In the genomic region with DNA sequence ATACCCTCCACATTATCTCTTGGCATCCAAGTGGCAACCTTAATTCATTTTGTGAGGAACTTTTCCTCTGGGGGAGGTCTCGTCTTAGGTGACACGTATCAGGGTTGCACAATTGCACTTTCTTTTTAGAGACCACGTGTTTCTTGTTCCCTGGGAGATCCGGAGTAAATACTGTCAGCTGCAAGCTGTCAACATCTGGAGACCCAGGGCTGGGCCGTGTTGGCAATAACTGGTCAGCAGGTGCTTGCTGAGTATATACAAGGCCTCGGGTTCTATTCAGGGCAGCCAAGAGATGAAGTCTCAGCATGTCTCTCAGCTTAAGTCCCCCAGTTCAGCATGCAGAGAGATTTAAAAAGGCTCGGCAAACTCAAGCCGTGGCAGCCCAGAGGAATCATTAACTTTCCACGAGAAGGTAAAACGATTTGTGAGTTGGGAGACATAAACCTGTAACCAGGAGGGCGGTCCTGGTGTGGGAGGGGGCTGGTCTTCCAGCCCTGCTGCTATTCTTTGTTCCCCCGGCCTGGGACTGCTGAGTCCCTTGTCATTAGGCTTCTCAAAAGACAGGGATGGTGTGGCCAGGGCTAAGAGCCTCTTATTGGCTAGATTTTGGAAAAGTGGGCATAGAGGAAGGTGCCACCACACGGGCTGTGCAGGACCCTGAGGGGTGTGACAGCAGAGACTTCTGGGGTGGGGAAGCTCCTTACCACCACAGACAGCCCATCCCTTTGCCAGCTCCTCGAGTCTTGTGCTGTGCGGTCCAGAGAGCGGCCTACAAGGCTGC, we compare ENCODE assay signal across 10 mouse cellular contexts. TPM values are rescaled to one million over a fixed set of nuclear protein-coding genes. Genes with fewer than 3 reads are reported as not detected.
DNase-seq lines count a peak whose midpoint lies in the region; ATAC-seq and TF ChIP-seq lines count a peak whose summit lies in the region.
"Had no signal": no experiment of that assay in that cellular context is flagged by ENCODE, and none has a peak within 500 bp of the region (broad histone marks: within the 10 kb centered on the region; RNA-seq: fewer than 3 reads in every experiment).

No protein-coding gene starts in this region.

- no peaks in the 10 kb centered on the region for H3K36me3 ChIP-seq in forebrain, postnatal 0 days (ENCODE audit: insufficient read depth)
- H3K36me3 ChIP-seq in forebrain, embryonic 13.5 days (ENCODE audit: poor library complexity, severe bottlenecking) = no peaks in the 10 kb centered on the region
- no peaks in the 10 kb centered on the region for H3K36me3 ChIP-seq in liver, adult 2 months (ENCODE audit: control insufficient read depth, insufficient read depth, low read length)
- no peaks in the 10 kb centered on the region for H3K36me3 ChIP-seq in liver, embryonic 11.5 days (ENCODE audit: control insufficient read depth, insufficient read depth, low read length)
- H3K36me3 ChIP-seq in limb, embryonic 11.5 days (ENCODE audit: control insufficient read depth, insufficient read depth, low read length) = no peaks in the 10 kb centered on the region
- H3K36me3 ChIP-seq in myocyte (ENCODE audit: control insufficient read depth, insufficient read depth) = no peaks in the 10 kb centered on the region
- no peaks in the 10 kb centered on the region for H3K36me3 ChIP-seq in hindbrain, embryonic 11.5 days (ENCODE audit: control insufficient read depth, insufficient read depth, low read length)
- H3K36me3 ChIP-seq: liver, embryonic 13.5 days had no signal

- 48% methylated on average over 16 of the region's 16 CpGs for WGBS in forebrain, postnatal 0 days
- 52% methylated on average over 16 of the region's 16 CpGs for WGBS in forebrain, embryonic 13.5 days
- 44% methylated on average over 16 of the region's 16 CpGs for WGBS in liver, adult 2 months
- 64% methylated on average over 16 of the region's 16 CpGs for WGBS in liver, embryonic 11.5 days
- 53% methylated on average over 16 of the region's 16 CpGs for WGBS in limb, embryonic 11.5 days
- 64% methylated on average over 16 of the region's 16 CpGs for WGBS in hindbrain, embryonic 11.5 days

- H3K4me1 ChIP-seq in forebrain, postnatal 0 days (ENCODE audit: insufficient read depth) = no peaks in the 10 kb centered on the region
- no peaks in the 10 kb centered on the region for H3K4me1 ChIP-seq in forebrain, embryonic 13.5 days
- H3K4me1 ChIP-seq in liver, adult 2 months (ENCODE audit: control insufficient read depth, insufficient read depth, low read length) = peaks cover 2% of the 10 kb centered on the region; the same call in 1 of the 2 replicates
- peaks cover 3% of the 10 kb centered on the region for H3K4me1 ChIP-seq in liver, embryonic 11.5 days (replicated peaks; ENCODE audit: control insufficient read depth, insufficient read depth, low read length)
- H3K4me1 ChIP-seq in limb, embryonic 11.5 days (ENCODE audit: control insufficient read depth, insufficient read depth, low read length) = peaks cover 25% of the 10 kb centered on the region
- H3K4me1 ChIP-seq in hindbrain, embryonic 11.5 days (replicated peaks; ENCODE audit: control insufficient read depth, insufficient read depth, low read length) = no peaks in the 10 kb centered on the region

- H3K27me3 ChIP-seq in forebrain, postnatal 0 days (ENCODE audit: insufficient read depth, low read length) = no peaks in the 10 kb centered on the region
- no peaks in the 10 kb centered on the region for H3K27me3 ChIP-seq in forebrain, embryonic 13.5 days
- H3K27me3 ChIP-seq in liver, adult 2 months (ENCODE audit: control insufficient read depth, insufficient read depth, low read length) = no peaks in the 10 kb centered on the region
- H3K27me3 ChIP-seq in liver, embryonic 11.5 days (replicated peaks; ENCODE audit: control insufficient read depth, insufficient read depth, low read length) = no peaks in the 10 kb centered on the region
- no peaks in the 10 kb centered on the region for H3K27me3 ChIP-seq in limb, embryonic 11.5 days (ENCODE audit: control insufficient read depth, insufficient read depth, low read length)
- no peaks in the 10 kb centered on the region for H3K27me3 ChIP-seq in myocyte (ENCODE audit: control insufficient read depth, insufficient read depth, insufficient read length)
- H3K27me3 ChIP-seq in hindbrain, embryonic 11.5 days (ENCODE audit: control insufficient read depth, insufficient read depth, low read length) = no peaks in the 10 kb centered on the region
- H3K27me3 ChIP-seq: liver, embryonic 13.5 days had no signal

- H3K79me2 ChIP-seq in liver, adult 2 months (ENCODE audit: control insufficient read depth, insufficient read depth, low read length) = no peaks in the 10 kb centered on the region
- no peaks in the 10 kb centered on the region for H3K79me2 ChIP-seq in myocyte (ENCODE audit: control insufficient read depth, insufficient read depth)

- no peak overlapping the region for H3ac ChIP-seq in myocyte (ENCODE audit: control insufficient read depth, insufficient read length)

- peak; percentile 27; the same call in 1 of the 2 replicates for ATAC-seq in forebrain, postnatal 0 days
- ATAC-seq in forebrain, embryonic 13.5 days = no peak
- no peak for ATAC-seq in liver, embryonic 11.5 days (replicated peaks; ENCODE audit: low FRiP score)
- no peak for ATAC-seq in limb, embryonic 11.5 days (ENCODE audit: insufficient number of reproducible peaks, low FRiP score, low TSS enrichment, low read depth)
- no peak for ATAC-seq in hindbrain, embryonic 11.5 days (ENCODE audit: low FRiP score)

- H3K4me3 ChIP-seq in forebrain, postnatal 0 days (ENCODE audit: low read depth, low read length) = no peak overlapping the region
- H3K4me3 ChIP-seq in forebrain, embryonic 13.5 days = no peak overlapping the region
- H3K4me3 ChIP-seq in liver, adult 2 months (ENCODE audit: insufficient read depth, low read depth, low read length) = no peak overlapping the region
- H3K4me3 ChIP-seq in liver, embryonic 11.5 days (ENCODE audit: low read depth, low read length) = no peak overlapping the region
- no peak overlapping the region for H3K4me3 ChIP-seq in limb, embryonic 11.5 days (ENCODE audit: low read depth, low read length)
- no peak overlapping the region for H3K4me3 ChIP-seq in myocyte
- no peak overlapping the region for H3K4me3 ChIP-seq in hindbrain, embryonic 11.5 days (ENCODE audit: low read depth, low read length)
- H3K4me3 ChIP-seq: liver, embryonic 13.5 days had no signal

- H3K27ac ChIP-seq in forebrain, postnatal 0 days (ENCODE audit: low read depth, low read length) = no peak overlapping the region
- no peak overlapping the region for H3K27ac ChIP-seq in forebrain, embryonic 13.5 days
- no peak overlapping the region for H3K27ac ChIP-seq in liver, adult 2 months (replicated peaks; ENCODE audit: insufficient read depth, low read depth, low read length)
- H3K27ac ChIP-seq in liver, embryonic 11.5 days (ENCODE audit: low read depth, low read length) = no peak overlapping the region
- peak overlapping the region; percentile 42; the same call in 1 of the 2 replicates for H3K27ac ChIP-seq in limb, embryonic 11.5 days (replicated peaks; ENCODE audit: low read depth, low read length)
- H3K27ac ChIP-seq in hindbrain, embryonic 11.5 days (ENCODE audit: low read depth, low read length) = no peak overlapping the region

- H3K9ac ChIP-seq in forebrain, postnatal 0 days = no peak overlapping the region
- no peak overlapping the region; the same call in 1 of the 2 replicates for H3K9ac ChIP-seq in forebrain, embryonic 13.5 days
- no peak overlapping the region for H3K9ac ChIP-seq in liver, adult 2 months (ENCODE audit: low read depth, low read length)
- no peak overlapping the region for H3K9ac ChIP-seq in liver, embryonic 11.5 days (ENCODE audit: low read depth, low read length)
- 0 out of 2 replicates have a peak overlapping the region, but pooled peaks have one; percentile 7 for H3K9ac ChIP-seq in limb, embryonic 11.5 days (ENCODE audit: low read length)
- no peak overlapping the region for H3K9ac ChIP-seq in hindbrain, embryonic 11.5 days (ENCODE audit: low read depth, low read length)
- H3K9ac ChIP-seq: liver, embryonic 13.5 days had no signal

- H3K9me3 ChIP-seq in forebrain, postnatal 0 days (ENCODE audit: low read length) = no peaks in the 10 kb centered on the region
- H3K9me3 ChIP-seq in forebrain, embryonic 13.5 days (replicated peaks) = no peaks in the 10 kb centered on the region
- no peaks in the 10 kb centered on the region for H3K9me3 ChIP-seq in liver, embryonic 11.5 days (ENCODE audit: control insufficient read depth, low read length)
- H3K9me3 ChIP-seq in limb, embryonic 11.5 days (ENCODE audit: control insufficient read depth, low read length) = no peaks in the 10 kb centered on the region
- no peaks in the 10 kb centered on the region for H3K9me3 ChIP-seq in hindbrain, embryonic 11.5 days (ENCODE audit: control insufficient read depth, low read length)
- H3K9me3 ChIP-seq: liver, embryonic 13.5 days had no signal

- TF ChIP-seq POLR2A in liver, adult 2 months (IDR thresholded peaks at IDR 0.05; ENCODE audit: extremely low read depth, insufficient read depth, low read length) = no peak
- TF ChIP-seq POLR2A in myocyte (IDR thresholded peaks at IDR 0.05; ENCODE audit: insufficient read length, low read depth) = no peak

- TF ChIP-seq CTCF in forebrain, postnatal 0 days (IDR thresholded peaks at IDR 0.05; ENCODE audit: low read depth) = no peak
- no peak for TF ChIP-seq CTCF in liver, adult 2 months (IDR thresholded peaks at IDR 0.05; ENCODE audit: low read depth, low read length)

- DNase-seq in forebrain, postnatal 0 days = peak; percentile 4
- peak; percentile 17 for DNase-seq in liver, adult 2 months (ENCODE audit: extremely low read depth, low read depth, low spot score)
- DNase-seq in liver, embryonic 11.5 days (ENCODE audit: low spot score) = no peak
- peak; percentile 58 for DNase-seq in limb, embryonic 11.5 days (ENCODE audit: low spot score)
- DNase-seq in layer of hippocampus, postnatal 14 days (ENCODE audit: low spot score in 2 of 2) = no peak
- no peak for DNase-seq in hindbrain, embryonic 11.5 days (ENCODE audit: low spot score)
- DNase-seq: kidney, postnatal 25 days; liver, embryonic 13.5 days had no signal

- H3K4me2 ChIP-seq in forebrain, postnatal 0 days (ENCODE audit: low read depth) = no peak overlapping the region
- H3K4me2 ChIP-seq in forebrain, embryonic 13.5 days = no peak overlapping the region
- H3K4me2 ChIP-seq in liver, embryonic 11.5 days = no peak overlapping the region
- H3K4me2 ChIP-seq in limb, embryonic 11.5 days (ENCODE audit: low read depth, severe bottlenecking) = no peak overlapping the region
- no peak overlapping the region for H3K4me2 ChIP-seq in myocyte (ENCODE audit: low read depth)
- no peak overlapping the region for H3K4me2 ChIP-seq in hindbrain, embryonic 11.5 days (replicated peaks; ENCODE audit: low read depth, low read length)
- H3K4me2 ChIP-seq: liver, embryonic 13.5 days had no signal

RNA-seq across cellular contexts. Expression of a gene that starts 20.4 kb away (rescaled TPM):
- 30.8 and 34.7 TPM in 2 replicates for total RNA-seq in forebrain, postnatal 0 days (2014; rRNA removed)
- 43.5 and 49.9 TPM in 2 replicates for polyA plus RNA-seq in forebrain, postnatal 0 days (2015; fragmentation: Nextera tagmentation; extraction: Ambion mirVana)
- polyA plus RNA-seq in forebrain, embryonic 13.5 days (2015; fragmentation: Nextera tagmentation; extraction: Ambion mirVana) = 43.5 and 47.3 TPM in 2 replicates
- 5.8 and 9.5 TPM in 2 replicates for total RNA-seq in liver, adult 2 months (2014; rRNA removed)
- 5.5 and 6.5 TPM in 2 replicates for polyA plus RNA-seq in liver, adult 2 months (2012; rRNA removed)
- 26.7 and 31.2 TPM in 2 replicates for polyA plus RNA-seq in liver, embryonic 11.5 days (2014; fragmentation: Nextera tagmentation; extraction: Ambion mirVana)
- polyA plus RNA-seq in limb, embryonic 11.5 days (2014; fragmentation: Nextera tagmentation; extraction: Ambion mirVana) = 53.7 and 55.9 TPM in 2 replicates
- 21.8 TPM for polyA plus RNA-seq in myocyte (2012; fragmentation: generic; extraction: Trizol)
- 10 to 100 TPM; 28.6 to 36.7 TPM for total RNA-seq in layer of hippocampus, postnatal 14 days (2021)
- 41.6 and 45.7 TPM in 2 replicates for polyA plus RNA-seq in hindbrain, embryonic 11.5 days (2014; fragmentation: Nextera tagmentation; extraction: Ambion mirVana)

RNA-seq across cellular contexts. Expression of a gene that starts 25.2 kb away (rescaled TPM):
- total RNA-seq in forebrain, postnatal 0 days (2014; rRNA removed) = 39.3 and 49.9 TPM in 2 replicates
- 23.3 and 25.9 TPM in 2 replicates for polyA plus RNA-seq in forebrain, postnatal 0 days (2015; fragmentation: Nextera tagmentation; extraction: Ambion mirVana)
- polyA plus RNA-seq in forebrain, embryonic 13.5 days (2015; fragmentation: Nextera tagmentation; extraction: Ambion mirVana) = 22.6 and 23.9 TPM in 2 replicates
- 22.6 and 23.9 TPM in 2 replicates for total RNA-seq in liver, adult 2 months (2014; rRNA removed)
- polyA plus RNA-seq in liver, adult 2 months (2012; rRNA removed) = 27.0 and 31.2 TPM in 2 replicates
- polyA plus RNA-seq in liver, embryonic 11.5 days (2014; fragmentation: Nextera tagmentation; extraction: Ambion mirVana) = 32.4 and 33.1 TPM in 2 replicates
- polyA plus RNA-seq in limb, embryonic 11.5 days (2014; fragmentation: Nextera tagmentation; extraction: Ambion mirVana) = 16.9 and 17.8 TPM in 2 replicates
- 14.4 TPM for polyA plus RNA-seq in myocyte (2012; fragmentation: generic; extraction: Trizol)
- 10 to 100 TPM; 20.5 to 22.4 TPM for total RNA-seq in layer of hippocampus, postnatal 14 days (2021)
- polyA plus RNA-seq in hindbrain, embryonic 11.5 days (2014; fragmentation: Nextera tagmentation; extraction: Ambion mirVana) = 17.5 and 19.5 TPM in 2 replicates

RNA-seq across cellular contexts. Expression of a gene that starts 59.8 kb away (rescaled TPM):
- total RNA-seq in forebrain, postnatal 0 days (2014; rRNA removed) = 123 and 141 TPM in 2 replicates
- 79.6 and 89.2 TPM in 2 replicates for polyA plus RNA-seq in forebrain, postnatal 0 days (2015; fragmentation: Nextera tagmentation; extraction: Ambion mirVana)
- polyA plus RNA-seq in forebrain, embryonic 13.5 days (2015; fragmentation: Nextera tagmentation; extraction: Ambion mirVana) = 113 and 117 TPM in 2 replicates
- 13.5 and 15.1 TPM in 2 replicates for total RNA-seq in liver, adult 2 months (2014; rRNA removed)
- polyA plus RNA-seq in liver, adult 2 months (2012; rRNA removed) = 8.9 and 12.3 TPM in 2 replicates
- polyA plus RNA-seq in liver, embryonic 11.5 days (2014; fragmentation: Nextera tagmentation; extraction: Ambion mirVana) = 83.6 and 86.0 TPM in 2 replicates
- polyA plus RNA-seq in limb, embryonic 11.5 days (2014; fragmentation: Nextera tagmentation; extraction: Ambion mirVana) = 145 and 146 TPM in 2 replicates
- polyA plus RNA-seq in myocyte (2012; fragmentation: generic; extraction: Trizol) = 71.9 TPM
- total RNA-seq in layer of hippocampus, postnatal 14 days (2021) = 10 to 100 TPM; 63.1 to 65.3 TPM
- 90.2 and 104 TPM in 2 replicates for polyA plus RNA-seq in hindbrain, embryonic 11.5 days (2014; fragmentation: Nextera tagmentation; extraction: Ambion mirVana)

Comparison
In these comparisons a context has a peak if more than half of its experiments do, and no peak if none do; other contexts are left out.
1. DNase-seq: peak in forebrain, postnatal 0 days (single experiment), liver, adult 2 months (single experiment) and limb, embryonic 11.5 days (single experiment); none in liver, embryonic 11.5 days (single experiment), layer of hippocampus, postnatal 14 days (0 of 2) and hindbrain, embryonic 11.5 days (single experiment).